In genomic region chr19:9914346-9914745, GRCm38 (mm10) we compare ENCODE assay signal across 20 mouse cellular contexts. TPM values are rescaled to one million over a fixed set of nuclear protein-coding genes. Genes with fewer than 3 reads are reported as not detected.
DNase-seq lines count a peak whose midpoint lies in the region; ATAC-seq and TF ChIP-seq lines count a peak whose summit lies in the region.
"Had no signal": no experiment of that assay in that cellular context is flagged by ENCODE, and none has a peak within 500 bp of the region (broad histone marks: within the 10 kb centered on the region; RNA-seq: fewer than 3 reads in every experiment).

No protein-coding gene starts in this region.

- H3K4me3 ChIP-seq in liver, adult 2 months (ENCODE audit: insufficient read depth, low read depth, low read length), result no peak overlapping the region
- H3K4me3 ChIP-seq in liver, embryonic 11.5 days (ENCODE audit: low read depth, low read length), result no peak overlapping the region
- peak overlapping the region; percentile 24; the same call in 1 of the 2 replicates for H3K4me3 ChIP-seq in bone marrow macrophage, adult 2 months (ENCODE audit: insufficient read depth, low read length)
- no peak overlapping the region for H3K4me3 ChIP-seq in cortical plate, adult 2 months (ENCODE audit: insufficient read depth, low read length)
- no peak overlapping the region for H3K4me3 ChIP-seq in midbrain, embryonic 16.5 days (ENCODE audit: low read depth, low read length)
- no peak overlapping the region for H3K4me3 ChIP-seq in hindbrain, embryonic 13.5 days
- H3K4me3 ChIP-seq: embryonic facial prominence, embryonic 13.5 days; forebrain, embryonic 12.5 days; heart, embryonic 13.5 days; hindbrain, embryonic 12.5 days had no signal

- WGBS in liver, adult 2 months, result 90% methylated on average over 3 of the region's 3 CpGs
- 69% methylated on average over 3 of the region's 3 CpGs for WGBS in liver, embryonic 11.5 days
- 100% methylated on average over 3 of the region's 3 CpGs for WGBS in midbrain, embryonic 16.5 days
- WGBS in hindbrain, embryonic 13.5 days, result 89% methylated on average over 3 of the region's 3 CpGs

- TF ChIP-seq CTCF in liver, adult 2 months (IDR thresholded peaks at IDR 0.05; ENCODE audit: low read depth, low read length), result no peak
- no peak for TF ChIP-seq CTCF in bone marrow macrophage, adult 2 months (IDR thresholded peaks at IDR 0.05; ENCODE audit: low read depth, low read length)
- TF ChIP-seq CTCF in cortical plate, adult 2 months (IDR thresholded peaks at IDR 0.05; ENCODE audit: extremely low read depth, insufficient read depth, low read length), result no peak

- TF ChIP-seq POLR2A in liver, adult 2 months (IDR thresholded peaks at IDR 0.05; ENCODE audit: extremely low read depth, insufficient read depth, low read length), result no peak
- TF ChIP-seq POLR2A in bone marrow macrophage, adult 2 months (IDR thresholded peaks at IDR 0.05; ENCODE audit: borderline replicate concordance, low read depth, low read length), result no peak
- TF ChIP-seq POLR2A in cortical plate, adult 2 months (IDR thresholded peaks at IDR 0.05; ENCODE audit: extremely low read depth, insufficient read depth, low read length), result no peak

- no peaks in the 10 kb centered on the region for H3K36me3 ChIP-seq in liver, adult 2 months (ENCODE audit: control insufficient read depth, insufficient read depth, low read length)
- no peaks in the 10 kb centered on the region for H3K36me3 ChIP-seq in liver, embryonic 11.5 days (ENCODE audit: control insufficient read depth, insufficient read depth, low read length)
- no peaks in the 10 kb centered on the region for H3K36me3 ChIP-seq in midbrain, embryonic 16.5 days (ENCODE audit: control insufficient read depth, insufficient read depth, low read length)
- no peaks in the 10 kb centered on the region for H3K36me3 ChIP-seq in hindbrain, embryonic 13.5 days
- H3K36me3 ChIP-seq: embryonic facial prominence, embryonic 13.5 days; forebrain, embryonic 12.5 days; heart, embryonic 13.5 days; hindbrain, embryonic 12.5 days had no signal

- H3K79me2 ChIP-seq in liver, adult 2 months (ENCODE audit: control insufficient read depth, insufficient read depth, low read length), result no peaks in the 10 kb centered on the region

- no peak for DNase-seq in liver, adult 2 months (ENCODE audit: extremely low read depth, low read depth, low spot score)
- no peak for DNase-seq in liver, embryonic 11.5 days (ENCODE audit: low spot score)
- no peak for DNase-seq in yolk sac, embryonic 10.5 days (ENCODE audit: low spot score)
- DNase-seq: adrenal gland, adult 8-10 months; B cell, adult 2 months; cerebellum, adult 8-10 months; cerebellum, postnatal 14 days; gastrocnemius, postnatal 10 days; heart, postnatal 36 days had no signal

- H3K9me3 ChIP-seq in liver, embryonic 11.5 days (ENCODE audit: control insufficient read depth, low read length), result no peaks in the 10 kb centered on the region
- no peaks in the 10 kb centered on the region for H3K9me3 ChIP-seq in midbrain, embryonic 16.5 days (replicated peaks; ENCODE audit: control insufficient read depth, low read length, poor library complexity, severe bottlenecking)
- H3K9me3 ChIP-seq in hindbrain, embryonic 13.5 days, result no peaks in the 10 kb centered on the region
- H3K9me3 ChIP-seq: embryonic facial prominence, embryonic 13.5 days; forebrain, embryonic 12.5 days; heart, embryonic 13.5 days; hindbrain, embryonic 12.5 days had no signal

- no peaks in the 10 kb centered on the region for H3K4me1 ChIP-seq in liver, adult 2 months (ENCODE audit: control insufficient read depth, insufficient read depth, low read length)
- no peaks in the 10 kb centered on the region; the same call in 1 of the 2 replicates for H3K4me1 ChIP-seq in liver, embryonic 11.5 days (replicated peaks; ENCODE audit: control insufficient read depth, insufficient read depth, low read length)
- H3K4me1 ChIP-seq in bone marrow macrophage, adult 2 months (ENCODE audit: control insufficient read depth, insufficient read depth, low read length), result peaks cover 52% of the 10 kb centered on the region
- no peaks in the 10 kb centered on the region for H3K4me1 ChIP-seq in cortical plate, adult 2 months (ENCODE audit: control insufficient read depth, insufficient read depth, low read length)
- H3K4me1 ChIP-seq in midbrain, embryonic 16.5 days (ENCODE audit: control insufficient read depth, insufficient read depth, low read length), result no peaks in the 10 kb centered on the region
- H3K4me1 ChIP-seq in hindbrain, embryonic 13.5 days (replicated peaks), result no peaks in the 10 kb centered on the region
- H3K4me1 ChIP-seq: embryonic facial prominence, embryonic 13.5 days; forebrain, embryonic 12.5 days; hindbrain, embryonic 12.5 days had no signal

- H3K27ac ChIP-seq in liver, adult 2 months (replicated peaks; ENCODE audit: insufficient read depth, low read depth, low read length), result peak overlapping the region; percentile 55; the same call in 1 of the 2 replicates
- H3K27ac ChIP-seq in liver, embryonic 11.5 days (ENCODE audit: low read depth, low read length), result no peak overlapping the region
- H3K27ac ChIP-seq in bone marrow macrophage, adult 2 months (ENCODE audit: insufficient read depth, low read depth, low read length), result peak overlapping the region; percentile 96
- H3K27ac ChIP-seq in cortical plate, adult 2 months (ENCODE audit: insufficient read depth, low read length), result 0 out of 2 replicates have a peak overlapping the region, but pooled peaks have one; percentile 71
- H3K27ac ChIP-seq in midbrain, embryonic 16.5 days (ENCODE audit: low read length), result no peak overlapping the region
- no peak overlapping the region for H3K27ac ChIP-seq in hindbrain, embryonic 13.5 days
- H3K27ac ChIP-seq: embryonic facial prominence, embryonic 13.5 days; forebrain, embryonic 12.5 days; heart, embryonic 13.5 days; hindbrain, embryonic 12.5 days had no signal

- H3K4me2 ChIP-seq in liver, embryonic 11.5 days, result no peak overlapping the region
- H3K4me2 ChIP-seq in midbrain, embryonic 16.5 days (ENCODE audit: low read length), result no peak overlapping the region
- no peak overlapping the region for H3K4me2 ChIP-seq in hindbrain, embryonic 13.5 days
- H3K4me2 ChIP-seq: embryonic facial prominence, embryonic 13.5 days; forebrain, embryonic 12.5 days; heart, embryonic 13.5 days; hindbrain, embryonic 12.5 days had no signal

- no peak overlapping the region for H3K9ac ChIP-seq in liver, adult 2 months (ENCODE audit: low read depth, low read length)
- no peak overlapping the region for H3K9ac ChIP-seq in liver, embryonic 11.5 days (ENCODE audit: low read depth, low read length)
- no peak overlapping the region for H3K9ac ChIP-seq in midbrain, embryonic 16.5 days (ENCODE audit: low read depth, low read length)
- no peak overlapping the region for H3K9ac ChIP-seq in hindbrain, embryonic 13.5 days
- H3K9ac ChIP-seq: embryonic facial prominence, embryonic 13.5 days; forebrain, embryonic 12.5 days; heart, embryonic 13.5 days; hindbrain, embryonic 12.5 days had no signal

- no peaks in the 10 kb centered on the region for H3K27me3 ChIP-seq in liver, adult 2 months (ENCODE audit: control insufficient read depth, insufficient read depth, low read length)
- H3K27me3 ChIP-seq in liver, embryonic 11.5 days (replicated peaks; ENCODE audit: control insufficient read depth, insufficient read depth, low read length), result no peaks in the 10 kb centered on the region
- H3K27me3 ChIP-seq in midbrain, embryonic 16.5 days (ENCODE audit: control insufficient read depth, insufficient read depth, low read depth, low read length), result no peaks in the 10 kb centered on the region
- no peaks in the 10 kb centered on the region for H3K27me3 ChIP-seq in hindbrain, embryonic 13.5 days
- H3K27me3 ChIP-seq: embryonic facial prominence, embryonic 13.5 days; forebrain, embryonic 12.5 days; heart, embryonic 13.5 days; hindbrain, embryonic 12.5 days had no signal

- ATAC-seq in liver, embryonic 11.5 days (replicated peaks; ENCODE audit: low FRiP score), result no peak
- ATAC-seq in megakaryocyte progenitor cell, adult 5-6 weeks (replicated peaks; ENCODE audit: poor library complexity), result peak; percentile 33
- no peak for ATAC-seq in midbrain, embryonic 16.5 days
- no peak for ATAC-seq in hindbrain, embryonic 13.5 days (ENCODE audit: low FRiP score)
- ATAC-seq: CD4-positive, CD25-positive, alpha-beta regulatory T cell, adult 4 months; forebrain, embryonic 16.5 days had no signal

RNA-seq across cellular contexts. Expression of gene Incenp, which starts 15.0 kb away (rescaled TPM):
- total RNA-seq in liver, adult 2 months (2014; rRNA removed), result 1.9 and 2.4 TPM in 2 replicates
- 0.76 and 1.4 TPM in 2 replicates for polyA plus RNA-seq in liver, adult 2 months (2012; rRNA removed)
- polyA plus RNA-seq in liver, embryonic 11.5 days (2014; fragmentation: Nextera tagmentation; extraction: Ambion mirVana), result 116 and 118 TPM in 2 replicates
- polyA plus RNA-seq in bone marrow macrophage, adult 2 months (2012; ENCODE audit: insufficient read depth, insufficient read length, missing spikeins), result 146 and 159 TPM in 2 replicates
- 23.7 and 26.3 TPM in 2 replicates for polyA plus RNA-seq in cortical plate, adult 2 months (2012; rRNA removed)
- total RNA-seq in megakaryocyte progenitor cell, adult 5-6 weeks (2015), result 179 and 188 TPM in 2 replicates
- total RNA-seq in megakaryocyte progenitor cell, adult 5-6 weeks (2017), result 95.9 and 97.2 TPM in 2 replicates
- polyA plus RNA-seq in midbrain, embryonic 16.5 days (2015; fragmentation: Nextera tagmentation; extraction: Ambion mirVana), result 20.0 and 22.1 TPM in 2 replicates
- polyA plus RNA-seq in hindbrain, embryonic 13.5 days (2015; fragmentation: Nextera tagmentation; extraction: Ambion mirVana), result 31.3 and 32.9 TPM in 2 replicates

Comparison
In these comparisons a context has a peak if more than half of its experiments do, and no peak if none do; other contexts are left out.
1. H3K27ac ChIP-seq: peak in liver, adult 2 months (single experiment), bone marrow macrophage, adult 2 months (single experiment) and cortical plate, adult 2 months (single experiment); none in liver, embryonic 11.5 days (single experiment), midbrain, embryonic 16.5 days (single experiment) and hindbrain, embryonic 13.5 days (single experiment).